Mouse (Mus musculus) stomach, postnatal 0 days (tissue): Measurements from ENCODE around the gene Rnf43. TPM values are rescaled to one million over a fixed set of nuclear protein-coding genes. Genes with fewer than 3 reads are reported as not detected.
A peak's percentile ranks its signal among the peaks of the same experiment; 100 is the strongest.

ENCODE experiments used
- ATAC-seq: fragments of 200-750 bp; cut with Nextera tagmentation; 2 replicates; pipeline ENCODE4 v1.8.0; 2017; ENCODE audit not compliant: low FRiP score, low TSS enrichment
- DNase-seq: peaks from one replicate; pipeline ENCODE4 v3.0.0-alpha.2; 2016; ENCODE audit warnings: low spot score
- H3K27ac ChIP-seq: fragments of 300-500 bp; sonication (generic); replicated peaks from 2 replicates; pipeline ENCODE4 v1.5.1; 2014; ENCODE audit warnings: mild to moderate bottlenecking, control low read depth
- H3K27me3 ChIP-seq: fragments of 300-500 bp; sonication (generic); 2 replicates; pipeline ENCODE4 v1.6.1; 2014; ENCODE audit warnings: low read length; ENCODE audit not compliant: control insufficient read depth, insufficient read depth
- H3K36me3 ChIP-seq: fragments of 300-500 bp; sonication (generic); 2 replicates; pipeline ENCODE4 v1.6.1; 2014; ENCODE audit warnings: low read length, mixed read lengths; ENCODE audit not compliant: control insufficient read depth, insufficient read depth
- H3K4me1 ChIP-seq: fragments of 300-500 bp; sonication (generic); replicated peaks from 2 replicates; pipeline ENCODE4 v1.6.1; 2014; ENCODE audit warnings: antibody characterized with exemption; ENCODE audit not compliant: control insufficient read depth, insufficient read depth
- H3K4me2 ChIP-seq: fragments of 300-500 bp; sonication (generic); replicated peaks from 2 replicates; pipeline ENCODE4 v1.6.1; 2014; ENCODE audit warnings: low read depth, mild to moderate bottlenecking, control low read depth, moderate library complexity
- H3K4me3 ChIP-seq: fragments of 300-500 bp; sonication (generic); 2 replicates; pipeline ENCODE4 v1.5.1; 2014; ENCODE audit warnings: low read depth, low read length, control low read depth
- H3K9ac ChIP-seq: fragments of 300-500 bp; sonication (generic); 2 replicates; pipeline ENCODE4 v1.6.1; 2014; ENCODE audit warnings: mild to moderate bottlenecking, low read length, control low read depth, mixed read lengths
- H3K9me3 ChIP-seq: fragments of 300-500 bp; sonication (generic); 2 replicates; pipeline ENCODE4 v1.6.1; 2016; ENCODE audit warnings: low read length; ENCODE audit not compliant: control insufficient read depth
- CTCF ChIP-seq: IDR thresholded peaks from 2 replicates; pipeline ENCODE4 v1.5.1; 2016; ENCODE audit warnings: antibody characterized with exemption, low read depth, mild to moderate bottlenecking, moderate library complexity
- EP300 ChIP-seq: optimal IDR thresholded peaks from 2 replicates; pipeline ENCODE3; 2016; ENCODE audit warnings: antibody characterized with exemption
- WGBS: fragments of 180-500 bp; shearing (Covaris S2); extraction: QIAGEN DNeasy Blood & Tissue Kit; methylation state at CpG from one replicate; pipeline ENCODE4 v1.1.7; 2014; 5-methylcytosine and 5-hydroxymethylcytosine counted together
- microRNA counts: library from miRNA; unstranded; fragments of <30 nt; microRNA quantifications from one replicate; lab custom pipeline; 2015
- microRNA-seq: library from miRNA; unstranded; fragments of <30 nt; microRNA quantifications from one replicate; pipeline ENCODE4, GENCODE M21; 2016
- polyA plus RNA-seq: library from polyadenylated mRNA; unstranded; fragments of >200 nt; fragmentation: Nextera tagmentation; extraction: Ambion mirVana; gene quantifications from 2 replicates; pipeline ENCODE4 v1.2.1, GENCODE M21; 2015

Gene Rnf43
- polyA plus RNA-seq, 1 experiment from 2014 or later: 6.6 TPM

GRCm38 (mm10) chr11:87770989-87771388 is 108.5 kb downstream of the Rnf43 start:
- no peak for ATAC-seq
- H3K4me2 ChIP-seq: no peak overlapping the region
- no peak overlapping the region for H3K9ac ChIP-seq
- TF ChIP-seq CTCF: peak; percentile 92
- no peak for TF ChIP-seq EP300
- WGBS: 60% methylated on average over 3 of the region's 3 CpGs
- H3K4me1 ChIP-seq: no peaks in the 10 kb centered on the region
- peak; percentile 76 for DNase-seq
- no peaks in the 10 kb centered on the region for H3K36me3 ChIP-seq
- H3K27me3 ChIP-seq: no peaks in the 10 kb centered on the region
- no peak overlapping the region for H3K27ac ChIP-seq
- H3K4me3 ChIP-seq: no peak overlapping the region
- no peaks in the 10 kb centered on the region for H3K9me3 ChIP-seq

- DNase-seq: no peak
- TF ChIP-seq EP300: no peak
- no peak for TF ChIP-seq CTCF
- H3K27me3 ChIP-seq: no peaks in the 10 kb centered on the region
- no peak overlapping the region for H3K9ac ChIP-seq
- no peak for ATAC-seq
- no peaks in the 10 kb centered on the region for H3K4me1 ChIP-seq
- H3K4me3 ChIP-seq: no peak overlapping the region
- H3K36me3 ChIP-seq: no peaks in the 10 kb centered on the region
- no peak overlapping the region for H3K27ac ChIP-seq
- no peak overlapping the region for H3K4me2 ChIP-seq
- no peaks in the 10 kb centered on the region for H3K9me3 ChIP-seq
- WGBS: 87% methylated on average over 3 of the region's 3 CpGs
Measured at GRCm38 (mm10) chr11:87772354-87772753, 109.8 kb downstream of the Rnf43 start.

GRCm38 (mm10) chr11:87778100-87778765 is 115.7 kb downstream of the Rnf43 start:
- DNase-seq: peak; percentile 89
- peak overlapping the region; percentile 39 for H3K4me3 ChIP-seq
- H3K4me2 ChIP-seq: peak overlapping the region; percentile 76
- H3K9ac ChIP-seq: peak overlapping the region; percentile 60
- no peak overlapping the region for H3K27ac ChIP-seq
- peaks cover 5% of the 10 kb centered on the region for H3K4me1 ChIP-seq
- no peaks in the 10 kb centered on the region for H3K27me3 ChIP-seq
- H3K9me3 ChIP-seq: no peaks in the 10 kb centered on the region
- peak; percentile 84 for ATAC-seq
- 8% methylated on average over 30 of the region's 32 CpGs for WGBS
- no peaks in the 10 kb centered on the region for H3K36me3 ChIP-seq
- TF ChIP-seq EP300 (no peak), CTCF (peak; percentile 22; the same call in 1 of the 2 replicates)

- no peak overlapping the region for H3K27ac ChIP-seq
- no peak overlapping the region for H3K9ac ChIP-seq
- ATAC-seq: 0 out of 2 replicates have a peak, but pooled peaks have one; percentile 16
- H3K27me3 ChIP-seq: no peaks in the 10 kb centered on the region
- WGBS: 40% methylated on average over 12 of the region's 12 CpGs
- no peak for DNase-seq
- H3K36me3 ChIP-seq: no peaks in the 10 kb centered on the region
- peak overlapping the region; percentile 39 for H3K4me3 ChIP-seq
- peak overlapping the region; percentile 76 for H3K4me2 ChIP-seq
- peaks cover 5% of the 10 kb centered on the region for H3K4me1 ChIP-seq
- TF ChIP-seq EP300 (no peak), CTCF (no peak)
- no peaks in the 10 kb centered on the region for H3K9me3 ChIP-seq
Measured at GRCm38 (mm10) chr11:87778915-87779314, 116.4 kb downstream of the Rnf43 start.

- Histone ChIP-seq H3K4me2 (no peak overlapping the region), H3K9ac (no peak overlapping the region), H3K4me1 (peaks cover 5% of the 10 kb centered on the region), H3K36me3 (no peaks in the 10 kb centered on the region), H3K27me3 (no peaks in the 10 kb centered on the region), H3K27ac (no peak overlapping the region), H3K4me3 (no peak overlapping the region), H3K9me3 (no peaks in the 10 kb centered on the region)
- no peak for ATAC-seq
- TF ChIP-seq EP300: no peak
- no peak for TF ChIP-seq CTCF
- WGBS: 79% methylated on average over 4 of the region's 4 CpGs
- no peak for DNase-seq
Measured at GRCm38 (mm10) chr11:87779392-87779791, 116.9 kb downstream of the Rnf43 start.

GRCm38 (mm10) chr11:87780130-87780529 is 117.6 kb downstream of the Rnf43 start:
- no peaks in the 10 kb centered on the region for H3K36me3 ChIP-seq
- WGBS: 82% methylated on average over 8 of the region's 8 CpGs
- H3K27me3 ChIP-seq: no peaks in the 10 kb centered on the region
- no peak overlapping the region for H3K9ac ChIP-seq
- peaks cover 5% of the 10 kb centered on the region for H3K4me1 ChIP-seq
- H3K27ac ChIP-seq: no peak overlapping the region
- ATAC-seq: no peak
- no peak overlapping the region for H3K4me2 ChIP-seq
- no peaks in the 10 kb centered on the region for H3K9me3 ChIP-seq
- DNase-seq: no peak
- TF ChIP-seq CTCF (no peak), EP300 (no peak)
- no peak overlapping the region for H3K4me3 ChIP-seq

MicroRNAs within 50 kb of the gene (microRNA counts, 519-probe panel; counts per million panel counts)
- microRNA mmu-miR-142-3p (lab: Ali Mortazavi, UCI) (5,222 counts per million, percentile 58 among the panel's probes with 10 or more counts), microRNA mmu-miR-142-5p (lab: Ali Mortazavi, UCI) (3,553 counts per million, percentile 19 among the panel's probes with 10 or more counts)

Small RNAs within 50 kb of the gene (microRNA-seq; reads per million reads assigned to microRNA genes)
- gene Mir142 (not detected), gene Mir142b (not detected)

Other genes with a start within 250 kb of the Rnf43 start
- gene Gm11492, start 96.1 kb upstream of the Rnf43 start, polyA plus RNA-seq: not detected in 2 replicates
- 25.5 and 26.3 TPM in 2 replicates for gene Sept4, start 93.8 kb upstream of the Rnf43 start, polyA plus RNA-seq
- gene Mtmr4, start 70.6 kb upstream of the Rnf43 start, polyA plus RNA-seq: 9.4 and 11.5 TPM in 2 replicates
- gene Hsf5, start 45.6 kb upstream of the Rnf43 start, polyA plus RNA-seq: 0.12 TPM in 1 of 2 replicates, not detected in the other
- gene Supt4a, start 74.8 kb downstream of the Rnf43 start, polyA plus RNA-seq: 119 and 121 TPM in 2 replicates
- 0.56 and 0.70 TPM in 2 replicates for gene Tspoap1, start 97.8 kb downstream of the Rnf43 start, polyA plus RNA-seq
- 0.52 and 0.74 TPM in 2 replicates for gene Mpo, start 130.9 kb downstream of the Rnf43 start, polyA plus RNA-seq
- gene Lpo, start 165.6 kb downstream of the Rnf43 start, polyA plus RNA-seq: 0.41 and 0.69 TPM in 2 replicates
- 4.3 and 4.5 TPM in 2 replicates for gene Mks1, start 190.5 kb downstream of the Rnf43 start, polyA plus RNA-seq
- 0.10 and 0.12 TPM in 2 replicates for gene Epx, start 212.8 kb downstream of the Rnf43 start, polyA plus RNA-seq
- gene Olfr462, start 229.5 kb downstream of the Rnf43 start, polyA plus RNA-seq: 0.06 TPM in 1 of 2 replicates, not detected in the other
- not detected in 2 replicates for gene Olfr463, start 234.7 kb downstream of the Rnf43 start, polyA plus RNA-seq